Mouse (Mus musculus): ENCODE results near the gene Hcn1. TPM values are rescaled to one million over a fixed set of nuclear protein-coding genes. Genes with fewer than 3 reads are reported as not detected.

The Hcn1 gene
- polyA plus RNA-seq, 1 experiment from 2014 or later = not detected

- no peak for TF ChIP-seq CTCF (IDR thresholded peaks at IDR 0.05; ENCODE audit: low read depth)
- DNase-seq (ENCODE audit: low spot score) (peak; percentile 60), ATAC-seq (replicated peaks; ENCODE audit: low FRiP score, low read depth) (peak; percentile 82)
- H3K9ac ChIP-seq (ENCODE audit: low read depth, low read length) = no peak overlapping the region
- no peak overlapping the region for H3K4me3 ChIP-seq (replicated peaks; ENCODE audit: low read depth, low read length)
- no peaks in the 10 kb centered on the region for H3K9me3 ChIP-seq (replicated peaks; ENCODE audit: low read length)
- no peak overlapping the region for H3K27ac ChIP-seq
- no peaks in the 10 kb centered on the region for H3K36me3 ChIP-seq (ENCODE audit: insufficient read depth, low read length)
- H3K4me1 ChIP-seq (replicated peaks; ENCODE audit: insufficient read depth, low read length) = no peaks in the 10 kb centered on the region
- no peak overlapping the region for H3K4me2 ChIP-seq (ENCODE audit: low read length)
- no peaks in the 10 kb centered on the region for H3K27me3 ChIP-seq (ENCODE audit: insufficient read depth, low read length)
Measured at GRCm38 (mm10) chr13:117964620-117965019, 362.5 kb downstream of the Hcn1 start.

DNA sequence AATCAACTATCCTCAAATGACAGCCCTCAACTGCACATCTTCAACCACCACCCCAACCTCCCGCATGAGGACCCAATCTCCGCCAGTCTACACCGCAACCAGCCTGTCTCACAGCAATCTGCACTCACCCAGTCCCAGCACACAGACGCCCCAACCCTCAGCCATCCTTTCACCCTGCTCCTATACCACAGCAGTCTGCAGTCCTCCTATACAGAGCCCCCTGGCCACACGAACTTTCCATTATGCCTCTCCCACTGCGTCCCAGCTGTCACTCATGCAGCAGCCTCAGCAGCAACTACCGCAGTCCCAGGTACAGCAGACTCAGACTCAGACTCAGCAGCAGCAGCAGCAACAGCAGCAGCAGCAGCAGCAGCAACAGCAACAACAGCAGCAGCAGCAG, 373.3 kb downstream of the Hcn1 start:
- ATAC-seq (replicated peaks; ENCODE audit: low FRiP score, low read depth) = 0 out of 2 replicates have a peak, but pooled peaks have one; percentile 29
- H3K9me3 ChIP-seq (replicated peaks; ENCODE audit: low read length) = no peaks in the 10 kb centered on the region
- no peak overlapping the region for H3K9ac ChIP-seq (ENCODE audit: low read depth, low read length)
- no peak overlapping the region for H3K4me3 ChIP-seq (replicated peaks; ENCODE audit: low read depth, low read length)
- no peak overlapping the region for H3K27ac ChIP-seq
- no peak for DNase-seq (ENCODE audit: low spot score)
- H3K4me1 ChIP-seq (replicated peaks; ENCODE audit: insufficient read depth, low read length) = no peaks in the 10 kb centered on the region
- WGBS = 59% methylated on average over 7 of the region's 7 CpGs
- H3K27me3 ChIP-seq (ENCODE audit: insufficient read depth, low read length) = no peaks in the 10 kb centered on the region
- no peaks in the 10 kb centered on the region for H3K36me3 ChIP-seq (ENCODE audit: insufficient read depth, low read length)
- no peak overlapping the region for H3K4me2 ChIP-seq (ENCODE audit: low read length)
- no peak for TF ChIP-seq CTCF (IDR thresholded peaks at IDR 0.05; ENCODE audit: low read depth)

DNA sequence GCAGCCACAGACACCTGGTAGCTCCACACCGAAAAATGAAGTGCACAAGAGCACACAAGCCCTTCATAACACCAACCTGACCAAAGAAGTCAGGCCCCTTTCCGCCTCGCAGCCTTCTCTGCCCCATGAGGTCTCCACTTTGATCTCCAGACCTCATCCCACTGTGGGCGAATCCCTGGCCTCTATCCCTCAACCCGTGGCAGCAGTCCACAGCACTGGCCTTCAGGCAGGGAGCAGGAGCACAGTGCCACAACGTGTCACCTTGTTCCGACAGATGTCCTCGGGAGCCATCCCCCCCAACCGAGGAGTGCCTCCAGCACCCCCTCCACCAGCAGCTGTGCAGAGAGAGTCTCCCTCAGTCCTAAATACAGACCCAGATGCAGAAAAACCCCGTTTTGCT, 373.7 kb downstream of the Hcn1 start:
- Histone ChIP-seq H3K4me2 (ENCODE audit: low read length) (no peak overlapping the region), H3K4me3 (replicated peaks; ENCODE audit: low read depth, low read length) (no peak overlapping the region), H3K4me1 (replicated peaks; ENCODE audit: insufficient read depth, low read length) (no peaks in the 10 kb centered on the region), H3K27me3 (ENCODE audit: insufficient read depth, low read length) (no peaks in the 10 kb centered on the region), H3K9ac (ENCODE audit: low read depth, low read length) (no peak overlapping the region), H3K9me3 (replicated peaks; ENCODE audit: low read length) (no peaks in the 10 kb centered on the region), H3K36me3 (ENCODE audit: insufficient read depth, low read length) (no peaks in the 10 kb centered on the region), H3K27ac (no peak overlapping the region)
- DNase-seq (ENCODE audit: low spot score) (no peak), ATAC-seq (replicated peaks; ENCODE audit: low FRiP score, low read depth) (no peak; the same call in 1 of the 2 replicates)
- WGBS = 29% methylated on average over 10 of the region's 10 CpGs
- no peak for TF ChIP-seq CTCF (IDR thresholded peaks at IDR 0.05; ENCODE audit: low read depth)

- DNase-seq (ENCODE audit: low spot score) (no peak), ATAC-seq (replicated peaks; ENCODE audit: low FRiP score, low read depth) (no peak)
- 72% methylated on average over 2 of the region's 2 CpGs for WGBS
- H3K9me3 ChIP-seq (replicated peaks; ENCODE audit: low read length) = no peaks in the 10 kb centered on the region
- no peak overlapping the region for H3K27ac ChIP-seq
- no peak overlapping the region for H3K4me2 ChIP-seq (ENCODE audit: low read length)
- no peak overlapping the region for H3K9ac ChIP-seq (ENCODE audit: low read depth, low read length)
- H3K27me3 ChIP-seq (ENCODE audit: insufficient read depth, low read length) = no peaks in the 10 kb centered on the region
- no peak overlapping the region for H3K4me3 ChIP-seq (replicated peaks; ENCODE audit: low read depth, low read length)
- no peaks in the 10 kb centered on the region for H3K4me1 ChIP-seq (replicated peaks; ENCODE audit: insufficient read depth, low read length)
- H3K36me3 ChIP-seq (ENCODE audit: insufficient read depth, low read length) = no peaks in the 10 kb centered on the region
- TF ChIP-seq CTCF (IDR thresholded peaks at IDR 0.05; ENCODE audit: low read depth) = no peak
Measured at GRCm38 (mm10) chr13:117984339-117984738, 382.2 kb downstream of the Hcn1 start.

- H3K9ac ChIP-seq (ENCODE audit: low read depth, low read length) = no peak overlapping the region
- no peak; the same call in 1 of the 2 replicates for ATAC-seq (replicated peaks; ENCODE audit: low FRiP score, low read depth)
Measured at GRCm38 (mm10) chr13:117999767-118000488, 397.8 kb downstream of the Hcn1 start.

GRCm38 (mm10) chr13:118000538-118000937, 398.4 kb downstream of the Hcn1 start:
- Histone ChIP-seq H3K4me2 (ENCODE audit: low read length) (no peak overlapping the region), H3K27ac (no peak overlapping the region), H3K36me3 (ENCODE audit: insufficient read depth, low read length) (no peaks in the 10 kb centered on the region), H3K4me1 (replicated peaks; ENCODE audit: insufficient read depth, low read length) (no peaks in the 10 kb centered on the region), H3K27me3 (ENCODE audit: insufficient read depth, low read length) (no peaks in the 10 kb centered on the region), H3K4me3 (replicated peaks; ENCODE audit: low read depth, low read length) (no peak overlapping the region), H3K9me3 (replicated peaks; ENCODE audit: low read length) (no peaks in the 10 kb centered on the region), H3K9ac (ENCODE audit: low read depth, low read length) (no peak overlapping the region)
- TF ChIP-seq CTCF (IDR thresholded peaks at IDR 0.05; ENCODE audit: low read depth) = no peak
- WGBS = 71% methylated on average over 2 of the region's 2 CpGs
- ATAC-seq (replicated peaks; ENCODE audit: low FRiP score, low read depth) (no peak), DNase-seq (ENCODE audit: low spot score) (peak; percentile 4)

More at GRCm38 (mm10) chr13:117999767-118000488, 397.8 kb downstream of the Hcn1 start:
- Histone ChIP-seq H3K27ac (no peak overlapping the region), H3K9me3 (replicated peaks; ENCODE audit: low read length) (no peaks in the 10 kb centered on the region), H3K4me1 (replicated peaks; ENCODE audit: insufficient read depth, low read length) (no peaks in the 10 kb centered on the region), H3K27me3 (ENCODE audit: insufficient read depth, low read length) (no peaks in the 10 kb centered on the region), H3K4me2 (ENCODE audit: low read length) (no peak overlapping the region), H3K4me3 (replicated peaks; ENCODE audit: low read depth, low read length) (no peak overlapping the region), H3K36me3 (ENCODE audit: insufficient read depth, low read length) (no peaks in the 10 kb centered on the region)
- no peak for TF ChIP-seq CTCF (IDR thresholded peaks at IDR 0.05; ENCODE audit: low read depth)
- peak; percentile 29 for DNase-seq (ENCODE audit: low spot score)
- 47% methylated on average over 2 of the region's 2 CpGs for WGBS

All from kidney, postnatal 0 days (tissue).